Mouse (Mus musculus) spleen, adult 18-20 months (tissue): ENCODE data around the gene Mrap.
A peak's percentile ranks its signal among the peaks of the same experiment; 100 is the strongest.

Source experiments
- DNase-seq, 2 experiments: peaks; one replicate each; pipeline ENCODE4 v3.0.0; 2022; ENCODE audit warnings: mixed read lengths in 2 of 2

Gene Mrap

DNA sequence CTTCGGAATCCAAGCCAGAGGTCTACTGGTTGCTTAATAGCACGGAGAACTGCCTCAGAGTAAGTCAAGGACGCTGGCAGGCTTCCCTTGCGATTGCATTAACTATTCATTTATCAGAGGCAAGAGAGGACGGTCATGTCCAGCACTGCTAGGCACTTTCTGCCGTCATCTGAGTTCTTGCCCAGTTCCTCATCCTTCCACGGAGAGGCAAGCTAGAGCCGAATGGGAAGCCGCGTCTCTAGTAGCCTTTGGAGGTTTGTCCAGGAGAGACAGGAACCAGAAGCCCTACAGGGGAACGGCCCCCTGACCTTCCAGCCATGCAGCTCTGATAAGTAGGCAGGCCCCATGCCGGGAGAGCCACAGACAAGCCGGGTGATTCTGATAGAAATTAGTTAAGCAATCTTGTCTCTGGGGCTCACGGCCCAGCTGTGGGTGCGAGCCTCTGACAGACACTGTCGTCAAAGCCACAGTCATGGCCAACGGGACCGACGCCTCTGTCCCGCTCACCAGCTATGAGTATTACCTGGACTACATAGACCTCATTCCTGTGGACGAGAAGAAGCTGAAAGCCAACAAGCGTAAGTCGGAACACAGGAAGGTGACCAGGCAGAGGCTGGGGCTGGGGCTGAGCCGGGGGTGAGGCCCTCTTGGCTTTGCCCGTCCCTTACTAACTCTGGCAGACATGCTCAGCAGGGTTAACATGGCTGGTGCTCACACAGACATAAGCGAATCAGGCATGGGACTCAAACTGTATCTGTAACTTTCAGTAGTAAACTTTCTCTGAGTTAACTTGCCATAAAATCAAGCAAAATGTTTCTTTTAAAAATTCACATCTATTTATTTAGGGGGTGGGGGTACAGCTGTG is at the start of gene Mrap:
Gene Mrap (plus strand): TSS at position 116 of the 865 bp plus-strand sequence.
- no peak for DNase-seq

DNA sequence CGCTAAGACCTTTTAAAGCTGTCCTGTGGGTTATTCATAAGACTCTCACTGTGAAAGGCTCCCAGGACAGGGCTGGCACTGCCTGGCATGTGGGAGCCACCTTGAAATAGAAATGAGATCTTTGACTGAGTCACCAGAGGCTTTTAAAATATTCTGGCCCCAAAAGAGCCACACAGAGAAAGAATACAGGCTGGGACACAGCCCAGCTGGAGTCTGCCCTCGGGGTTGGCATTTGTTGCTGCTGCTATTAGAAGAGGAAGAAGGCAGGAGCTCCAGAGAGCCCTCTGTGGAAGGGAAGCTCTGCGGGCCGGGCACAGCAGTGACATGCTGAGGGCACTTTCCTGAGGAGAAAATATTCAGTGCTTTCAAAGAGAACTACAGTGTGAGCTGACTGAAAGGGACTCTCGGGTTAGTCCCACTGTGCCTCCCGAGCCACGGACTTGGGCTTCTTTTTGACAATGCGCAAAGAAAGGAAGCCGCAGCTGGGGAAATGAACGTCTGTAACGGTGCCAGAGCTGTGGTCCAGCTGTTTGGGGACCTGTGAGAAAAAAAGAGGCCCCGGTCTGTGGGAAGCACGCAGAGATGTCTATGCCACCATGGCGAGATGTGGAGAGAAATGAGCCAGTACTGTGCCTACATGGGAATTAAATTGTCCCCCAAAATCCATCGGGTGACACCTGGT is 45.2 kb upstream of the Mrap start:
- no peak for DNase-seq

DNA sequence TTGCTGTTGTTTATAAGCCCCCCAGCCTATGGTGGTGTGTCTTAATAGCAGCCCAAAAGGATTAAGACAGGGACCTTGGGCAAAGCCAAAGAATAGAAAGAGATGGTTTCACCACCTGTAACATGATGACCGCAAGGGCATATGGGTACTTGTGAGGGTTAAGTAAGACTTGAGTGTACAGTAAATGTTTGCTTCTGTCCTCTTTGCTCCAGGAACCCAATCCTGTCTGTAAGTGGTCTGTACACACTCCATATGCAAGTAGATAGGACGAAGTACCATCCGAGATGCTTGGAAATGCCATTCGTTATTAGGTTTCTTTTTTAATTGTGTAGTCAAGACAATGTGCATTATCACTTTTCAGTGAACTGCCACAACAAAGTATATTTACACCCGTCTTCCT is 44.4 kb upstream of the Mrap start:
- no peak for DNase-seq

DNA sequence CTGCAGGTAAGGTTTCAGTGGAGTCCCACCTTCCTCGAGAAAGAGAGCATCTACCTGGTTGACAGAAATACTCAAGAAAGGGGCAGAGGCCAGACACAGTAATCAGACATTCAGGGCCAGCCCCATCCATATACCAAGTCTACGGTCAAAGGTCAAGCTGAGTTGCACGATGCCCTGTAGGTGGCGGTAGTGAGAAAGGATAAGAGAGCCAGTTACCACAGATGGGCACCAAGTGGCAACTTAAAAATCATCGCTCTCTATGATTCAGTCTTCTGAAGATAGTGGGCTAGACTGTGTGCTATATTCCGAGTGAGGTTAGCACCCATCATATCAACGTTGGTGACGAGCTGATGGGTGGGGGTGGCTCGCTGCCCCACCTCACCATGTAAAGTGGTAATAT is 43.3 kb upstream of the Mrap start:
- DNase-seq = peak in 1 of 2 experiments; percentile 45

DNA sequence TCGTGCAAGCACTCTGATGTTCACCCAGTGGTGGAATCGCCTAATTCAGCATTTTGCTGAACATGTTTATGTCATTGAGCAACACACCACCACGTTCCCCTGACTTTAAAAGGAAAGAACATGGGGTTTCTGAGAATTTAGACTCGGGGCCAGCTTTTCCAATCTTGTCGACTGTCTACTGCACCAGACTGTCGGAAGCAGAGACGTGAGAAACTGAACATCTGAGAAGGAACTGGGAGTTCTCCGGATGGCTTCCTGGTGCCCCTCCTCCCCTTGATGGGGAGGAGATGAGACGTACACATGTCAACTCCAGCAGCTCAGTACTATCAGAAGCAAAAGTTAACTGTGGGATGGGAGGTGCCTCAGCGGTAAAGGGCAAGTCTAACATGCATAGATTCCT is 42.9 kb upstream of the Mrap start:
- DNase-seq = no peak

DNA sequence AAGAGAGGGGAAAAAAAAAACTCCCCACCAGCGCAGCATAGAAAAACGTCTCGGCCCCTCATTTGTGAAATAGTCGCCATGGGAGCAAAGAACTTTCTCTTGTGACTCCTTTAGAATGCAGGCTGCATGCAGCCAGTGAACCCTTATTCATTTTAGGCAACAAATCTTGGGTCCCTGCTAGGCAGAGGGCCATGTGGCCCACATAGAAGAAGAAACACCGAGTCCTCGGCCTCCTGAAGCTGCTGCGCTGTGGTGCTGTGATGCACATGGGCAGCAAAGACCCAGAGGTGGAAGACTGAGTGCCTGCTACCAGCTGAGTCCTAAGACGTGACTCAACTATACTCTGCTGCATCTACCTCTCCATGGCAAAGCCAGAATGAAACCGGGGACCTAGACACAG is 41.7 kb upstream of the Mrap start:
- DNase-seq = no peak

DNA sequence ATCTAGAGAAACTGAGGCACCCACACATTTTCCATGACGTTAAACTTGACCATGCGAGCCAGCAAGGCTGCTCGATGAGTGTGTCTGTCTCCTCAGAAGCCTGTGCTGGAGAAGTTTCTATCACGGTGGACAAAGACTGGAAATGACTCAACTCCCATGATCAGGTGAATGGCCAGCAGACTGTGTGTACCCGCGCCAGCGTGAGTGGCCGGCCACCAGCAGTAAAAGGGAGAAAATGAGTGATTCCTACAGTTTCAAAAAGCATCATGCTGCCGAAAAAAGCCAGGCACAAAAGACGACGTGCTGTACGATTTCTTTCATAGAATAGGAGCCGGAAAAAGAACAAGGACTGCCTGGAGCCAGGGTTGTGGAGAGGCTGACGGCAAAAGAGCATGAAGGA is 38.6 kb upstream of the Mrap start:
- DNase-seq = no peak

DNA sequence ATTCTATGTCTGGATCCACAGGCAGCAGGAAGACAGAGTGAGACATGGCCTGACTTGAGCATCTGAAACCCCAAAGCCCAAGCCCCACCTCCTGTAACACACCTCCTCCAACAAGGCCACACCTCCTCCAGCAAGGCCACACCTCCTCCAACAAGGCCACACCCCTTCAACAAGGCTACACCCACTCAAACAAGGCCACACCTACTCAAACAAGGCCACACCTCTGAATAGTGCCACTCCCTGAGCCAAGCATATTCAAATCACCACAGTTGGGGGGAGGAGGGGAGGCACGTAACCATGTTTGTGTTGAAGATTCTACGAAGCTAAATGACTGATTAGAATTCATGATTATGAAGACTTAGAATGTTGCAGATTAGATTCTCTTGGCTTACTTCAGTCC is 36.5 kb upstream of the Mrap start:
- DNase-seq = no peak

DNA sequence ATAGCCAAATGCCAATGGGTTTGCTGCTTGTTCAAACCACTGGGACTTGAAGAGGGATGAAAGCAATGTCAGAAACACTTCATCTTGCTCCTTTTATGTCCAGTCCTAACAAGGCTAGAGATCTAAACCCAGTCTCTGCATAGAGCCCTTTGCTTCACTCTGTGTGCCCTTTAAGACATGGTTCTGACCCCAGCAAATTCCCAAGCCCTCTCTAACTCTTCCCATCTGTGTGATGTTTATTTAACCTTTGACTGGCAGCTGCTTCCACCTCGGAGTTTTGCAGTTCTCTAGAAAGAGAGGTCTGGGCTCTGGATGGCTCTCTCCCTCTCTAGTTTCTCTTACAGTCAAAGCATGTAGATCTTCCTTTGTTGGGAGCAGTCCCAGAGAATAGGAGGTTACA is 34.4 kb upstream of the Mrap start:
- DNase-seq = no peak

DNA sequence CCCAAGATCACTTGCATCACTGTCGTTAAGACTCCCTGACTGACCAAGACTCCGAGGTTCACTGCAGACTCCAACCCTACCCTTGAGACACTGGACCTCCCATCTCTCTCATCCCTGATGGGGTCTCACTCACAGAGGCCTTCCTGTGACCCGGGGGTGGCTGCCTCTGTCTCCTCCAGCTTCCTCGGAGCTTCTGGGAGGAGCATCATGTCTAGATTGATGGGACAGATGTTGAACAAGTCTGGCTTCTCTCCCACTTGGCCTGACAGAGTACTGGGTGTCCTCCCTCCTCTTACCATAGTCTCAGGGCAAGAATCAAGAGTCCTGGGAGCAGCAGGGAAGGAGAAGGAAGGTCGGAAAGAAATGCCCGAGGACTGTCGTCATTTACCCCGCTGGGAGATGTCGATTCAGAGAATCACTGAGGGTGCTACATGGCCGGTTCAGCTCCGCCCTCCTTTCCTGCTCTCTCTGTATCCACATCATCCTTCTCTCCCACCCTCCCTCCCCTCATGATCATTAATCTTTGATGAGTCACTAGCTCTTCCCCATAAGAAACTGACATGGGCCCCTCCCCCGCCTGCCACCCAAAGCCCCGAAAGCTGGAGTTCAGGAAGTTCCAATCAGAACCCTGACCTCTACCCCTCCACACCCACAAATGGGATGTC is 33.7 kb upstream of the Mrap start:
- DNase-seq = no peak

DNA sequence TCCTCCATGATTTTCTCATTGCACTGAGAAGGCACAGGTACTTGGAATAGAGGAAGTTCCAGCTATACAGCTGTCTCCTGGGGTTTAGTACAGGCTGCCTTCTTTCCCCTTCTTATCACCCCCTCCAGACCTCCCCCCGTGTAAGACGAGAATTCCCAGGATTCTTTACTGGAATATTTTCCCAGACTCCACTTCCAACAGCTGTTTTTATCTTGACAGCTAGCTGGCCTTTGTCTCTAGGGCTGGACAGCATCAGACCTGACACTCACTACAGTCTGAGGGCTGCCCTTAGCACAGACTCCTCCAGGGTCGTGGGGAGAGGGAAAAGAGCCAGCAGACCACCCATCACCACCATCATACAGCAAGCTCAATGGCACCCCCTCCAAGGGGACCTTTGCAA is 31.7 kb upstream of the Mrap start:
- no peak for DNase-seq

DNA sequence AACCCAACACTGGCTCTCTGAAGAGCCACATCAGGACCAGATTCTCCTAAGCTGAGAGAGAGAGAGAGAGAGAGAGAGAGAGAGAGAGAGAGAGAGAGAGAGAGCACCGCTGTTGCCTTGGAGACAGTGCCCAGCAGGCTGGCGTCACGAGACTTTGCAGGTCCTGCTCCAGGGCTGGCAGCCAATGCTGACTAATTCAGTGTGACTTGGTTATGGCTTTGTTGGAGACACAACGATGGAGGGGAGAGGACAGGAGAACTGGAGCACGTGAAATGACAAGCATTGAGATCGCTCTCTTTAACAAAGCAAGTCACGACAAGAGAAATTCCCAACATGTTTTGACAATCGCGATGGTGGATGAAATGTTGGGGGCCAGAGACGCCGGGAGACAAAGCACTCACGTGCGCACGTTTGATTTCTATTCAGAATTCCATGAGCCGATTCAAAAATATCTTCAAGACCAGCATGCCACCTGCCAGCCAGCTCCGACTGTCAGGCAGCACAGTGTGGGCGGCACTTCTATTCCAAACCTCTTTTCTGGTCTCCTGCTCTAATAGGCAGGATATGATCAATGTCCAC is 28.2 kb upstream of the Mrap start:
- no peak for DNase-seq

DNA sequence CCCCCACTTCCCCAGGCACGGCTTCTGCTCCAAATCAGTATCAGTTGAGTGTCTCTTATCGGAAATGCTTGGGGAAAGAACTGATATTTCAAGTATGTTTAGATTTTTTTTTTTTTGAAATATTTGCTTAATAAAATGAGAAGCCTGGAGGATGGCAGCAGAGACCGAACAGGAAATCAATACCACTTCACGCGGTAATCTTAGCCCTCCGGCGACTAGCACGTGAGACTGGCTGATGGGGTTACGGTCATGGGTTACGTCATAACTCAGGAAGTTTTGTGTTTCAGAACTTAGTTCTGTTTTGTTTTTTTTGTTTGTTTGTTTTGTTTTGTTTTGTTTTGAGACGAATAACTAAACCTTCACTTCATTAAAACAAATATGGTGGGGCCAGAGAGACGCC is 27.7 kb upstream of the Mrap start:
- no peak for DNase-seq

DNA sequence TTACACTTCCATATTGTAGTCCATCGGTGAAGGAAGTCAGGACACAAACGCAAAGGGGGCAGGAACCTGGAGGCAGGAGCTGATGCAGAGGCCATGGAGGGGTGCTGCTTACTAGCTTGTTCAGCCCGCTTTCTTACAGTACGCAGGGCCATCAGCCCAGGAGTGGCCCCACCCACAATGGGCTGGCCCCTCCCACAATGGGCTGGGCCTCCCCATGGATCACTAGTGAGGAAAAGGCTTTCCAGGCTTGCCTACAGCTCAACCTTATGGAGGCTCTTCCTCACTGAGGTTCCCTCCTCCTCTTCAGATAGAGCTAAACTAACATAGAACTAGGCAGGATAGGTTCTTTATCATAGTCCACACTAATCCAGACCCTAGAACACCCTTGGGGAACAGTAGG is 14.0 kb upstream of the Mrap start:
- DNase-seq = no peak

DNA sequence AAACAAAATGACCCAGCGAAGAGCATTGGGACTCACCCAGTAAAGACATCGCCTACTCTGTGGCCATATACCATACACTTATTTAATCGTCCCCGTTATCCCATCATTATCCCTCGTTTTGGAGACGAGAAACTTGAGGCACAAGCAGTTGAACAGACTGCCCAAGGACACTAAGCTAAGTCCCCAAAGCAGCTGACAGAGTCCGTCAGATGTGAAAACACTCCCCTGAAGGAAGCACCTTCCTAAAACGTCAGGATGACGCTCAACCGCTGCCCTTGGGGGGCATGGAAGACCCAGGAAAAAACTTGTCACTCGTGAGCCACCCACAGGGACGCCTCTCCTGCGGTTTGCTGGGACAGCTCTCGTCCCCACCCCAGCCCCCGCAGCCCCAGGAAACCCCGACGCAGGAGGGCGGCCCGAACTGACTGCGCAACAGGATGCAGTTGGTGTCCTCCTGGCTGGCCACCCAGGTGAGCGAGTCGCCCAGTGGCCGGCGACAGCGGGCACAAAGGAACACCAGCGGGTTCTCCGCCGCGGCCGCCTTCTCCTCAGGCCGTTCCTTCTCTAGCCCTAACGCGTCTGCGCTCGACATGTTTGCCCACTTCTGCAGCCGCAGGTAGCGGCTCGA is 11.3 kb upstream of the Mrap start:
- no peak for DNase-seq

DNA sequence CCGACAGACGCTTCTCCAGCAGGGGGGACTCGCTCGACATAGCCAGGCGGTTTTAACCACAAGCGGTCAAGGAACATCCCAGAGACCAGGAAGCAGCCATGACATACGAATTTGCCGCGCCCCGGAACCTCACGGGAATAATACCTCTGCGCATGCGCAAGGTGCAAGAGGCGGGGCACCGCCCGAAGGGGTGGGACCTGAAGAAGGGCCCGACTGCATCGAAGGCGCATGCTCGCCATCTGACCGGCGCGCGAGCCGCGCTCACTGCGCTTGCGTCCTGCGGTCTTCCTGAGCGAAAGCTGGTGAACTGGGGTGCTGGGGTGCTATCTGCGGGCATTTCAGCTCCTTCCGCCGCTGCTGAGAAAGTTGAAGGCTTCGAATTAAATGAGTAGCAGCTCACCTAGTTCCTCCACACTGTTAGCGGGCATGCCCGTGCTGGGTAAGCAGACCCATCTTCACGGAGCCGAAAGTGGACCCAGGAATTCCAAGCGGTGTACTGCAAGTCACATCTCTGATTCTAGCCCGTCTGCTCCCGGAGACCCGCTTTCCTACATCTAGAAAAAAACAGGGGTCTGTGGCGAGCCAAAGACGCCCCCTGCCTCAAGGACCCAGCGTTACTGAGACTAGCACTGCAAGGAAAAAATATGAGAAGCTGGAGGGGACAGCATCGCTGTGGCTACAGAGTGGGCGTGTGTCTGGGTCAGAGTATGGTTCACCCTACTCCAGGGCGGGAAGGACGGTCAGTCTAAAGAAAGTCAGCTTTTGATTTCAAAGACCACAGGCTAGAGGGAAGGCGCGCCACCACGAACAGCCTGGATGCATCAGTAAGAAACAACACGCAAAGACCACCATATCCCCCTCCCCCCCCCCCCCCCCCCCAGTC is 10.5 kb upstream of the Mrap start, which contains the start of gene Mis18a:
Gene Mis18a (minus strand): TSS at position 172 of the 883 bp plus-strand sequence.
- peak; percentile 92 to 95 for DNase-seq

DNA sequence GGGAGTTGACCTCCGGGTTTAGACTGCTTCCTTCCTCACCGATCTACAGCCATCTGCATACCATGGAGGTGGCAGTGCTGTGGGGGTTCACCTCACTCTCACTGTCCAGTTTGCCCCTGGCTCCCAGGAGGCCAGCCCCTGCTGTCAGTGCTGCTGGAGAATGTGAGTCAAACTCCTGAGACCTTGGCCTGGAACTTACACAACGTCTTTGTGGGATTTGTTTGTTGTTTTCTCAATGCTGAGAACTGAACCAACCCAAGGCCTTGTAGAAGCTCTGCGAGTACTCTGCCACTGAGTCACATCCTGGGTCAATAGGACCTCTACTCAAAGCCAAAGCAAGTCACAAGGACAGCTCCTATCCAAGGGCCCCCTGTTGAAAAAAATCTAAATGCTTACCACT is 2.4 kb upstream of the Mrap start:
- no peak for DNase-seq

DNA sequence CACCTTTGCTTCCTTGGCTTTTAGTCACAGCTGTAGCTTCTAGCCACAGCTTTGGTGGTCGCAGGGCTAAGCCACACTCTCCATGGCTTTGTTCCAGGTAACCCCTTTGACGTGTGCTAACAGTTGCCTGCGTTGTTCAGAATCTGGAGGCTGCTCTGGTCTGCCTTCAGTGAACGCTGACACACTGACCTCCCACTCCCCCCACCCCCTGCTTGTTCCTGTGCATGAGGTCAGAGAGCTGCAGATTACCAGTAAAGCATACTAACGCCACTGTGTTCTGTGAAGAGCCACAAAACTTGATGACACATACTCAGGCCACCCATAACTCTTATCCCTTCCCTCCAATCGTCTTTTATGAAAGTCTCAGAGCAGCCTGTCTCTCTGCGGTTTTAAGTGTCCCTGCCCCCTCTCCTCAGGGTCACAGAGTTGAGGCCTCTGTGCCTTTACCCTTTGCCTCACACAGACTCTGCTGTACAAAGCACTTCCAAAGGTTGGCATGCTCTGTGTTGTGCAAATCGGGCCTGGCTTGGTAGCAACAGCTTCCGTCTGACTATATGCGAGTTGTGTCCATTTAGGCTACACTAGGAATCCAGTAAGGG is 1.2 kb upstream of the Mrap start:
- DNase-seq = no peak

DNA sequence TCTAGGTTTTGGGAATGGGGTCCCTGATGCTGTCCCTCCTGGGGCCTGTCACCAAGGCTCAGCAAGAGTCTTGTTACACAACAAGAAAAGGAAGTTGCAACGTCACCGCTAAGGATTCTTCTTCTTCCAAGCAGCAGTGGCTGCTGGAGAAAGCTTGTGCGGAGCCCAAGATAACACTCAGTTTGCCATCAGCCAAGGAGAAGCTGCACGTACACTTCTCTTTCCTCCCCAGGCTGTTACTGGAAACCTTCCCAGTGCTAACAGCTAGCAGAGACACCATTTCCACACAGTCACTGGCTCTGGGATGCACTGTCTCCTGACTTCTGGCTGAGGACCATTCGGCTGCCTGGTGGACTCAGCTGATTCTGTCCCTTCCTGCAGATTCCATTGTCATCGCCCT is 9.1 kb downstream of the Mrap start:
- no peak for DNase-seq

DNA sequence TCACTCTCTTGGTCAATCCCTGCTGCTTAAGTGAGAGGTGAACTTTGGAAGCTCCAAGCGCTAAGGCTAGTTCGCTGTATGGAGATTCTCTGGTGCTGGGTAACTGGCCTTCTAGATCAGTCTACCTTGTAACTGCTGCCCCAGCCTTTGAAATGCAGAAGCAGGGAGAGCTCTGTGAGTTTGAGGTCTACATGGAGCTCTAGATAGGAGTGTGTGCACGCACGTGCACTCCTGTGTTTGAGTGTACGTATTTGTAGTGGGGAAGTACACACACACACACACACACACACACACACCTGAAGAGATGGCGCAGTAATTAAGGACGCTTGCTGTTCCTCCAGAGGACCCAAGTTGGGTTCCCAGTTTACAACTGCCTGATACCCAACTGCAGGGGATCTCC is 10.2 kb downstream of the Mrap start:
- DNase-seq = no peak

DNA sequence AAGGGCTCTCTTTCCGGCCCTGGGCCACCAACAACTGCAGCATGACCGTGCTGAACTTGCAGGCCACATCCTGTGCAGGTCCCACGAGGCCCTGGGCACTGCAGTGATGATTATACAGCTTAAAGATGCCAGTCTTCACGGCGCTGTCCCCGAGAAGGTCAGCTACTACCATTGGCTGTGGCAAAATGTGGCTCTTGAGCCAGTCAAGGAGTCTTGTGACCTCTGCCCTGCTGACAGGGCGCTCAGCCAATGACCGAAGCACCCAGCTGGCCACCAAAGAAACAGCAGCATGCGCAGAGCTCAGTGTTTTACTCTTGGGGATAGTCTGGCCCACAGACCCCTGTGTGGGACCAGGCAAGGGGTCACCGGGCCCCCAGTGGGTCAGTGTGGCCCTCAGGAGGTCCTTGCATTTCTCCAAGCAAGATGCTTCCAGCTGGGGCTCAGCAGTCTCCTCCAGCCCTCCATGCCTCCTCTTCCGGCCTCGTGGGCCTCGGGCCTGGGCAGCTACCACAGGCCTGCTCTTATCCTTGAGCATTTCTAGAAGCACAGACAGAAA is 15.5 kb downstream of the Mrap start:
- no peak for DNase-seq
